Mouse (Mus musculus) lung, embryonic 15.5 days (tissue): ENCODE data around the gene Malrd1. TPM values are rescaled to one million over a fixed set of nuclear protein-coding genes. Genes with fewer than 3 reads are reported as not detected.
A peak's percentile ranks its signal among the peaks of the same experiment; 100 is the strongest.

Experiments
- ATAC-seq: fragments of 200-750 bp; cut with Nextera tagmentation; 2 replicates; pipeline ENCODE4 v1.8.0; 2017; ENCODE audit warnings: moderate number of reproducible peaks, borderline replicate concordance; ENCODE audit not compliant: low FRiP score, low TSS enrichment; ENCODE audit errors: extremely low read depth
- H3K27ac ChIP-seq: fragments of 300-500 bp; sonication (generic); 2 replicates; pipeline ENCODE4 v1.5.1; 2015; ENCODE audit warnings: moderate library complexity, mild to moderate bottlenecking, inconsistent platforms
- H3K27me3 ChIP-seq: fragments of 300-500 bp; sonication (generic); 2 replicates; pipeline ENCODE4 v1.6.1; 2015; ENCODE audit warnings: inconsistent platforms
- H3K36me3 ChIP-seq: fragments of 300-500 bp; sonication (generic); 2 replicates; pipeline ENCODE4 v1.6.1; 2015; ENCODE audit warnings: inconsistent platforms
- H3K4me1 ChIP-seq: fragments of 300-500 bp; sonication (generic); 2 replicates; pipeline ENCODE4 v1.6.1; 2015; ENCODE audit warnings: inconsistent platforms
- H3K4me2 ChIP-seq: fragments of 300-500 bp; sonication (generic); 2 replicates; pipeline ENCODE4 v1.6.1; 2015; ENCODE audit warnings: inconsistent platforms, mild to moderate bottlenecking, moderate library complexity
- H3K4me3 ChIP-seq: fragments of 300-500 bp; sonication (generic); 2 replicates; pipeline ENCODE4 v1.5.1; 2015; ENCODE audit warnings: mild to moderate bottlenecking, inconsistent platforms
- H3K9ac ChIP-seq: fragments of 300-500 bp; sonication (generic); 2 replicates; pipeline ENCODE4 v1.6.1; 2015; ENCODE audit warnings: inconsistent platforms
- H3K9me3 ChIP-seq: fragments of 300-500 bp; sonication (generic); 2 replicates; pipeline ENCODE4 v1.6.1; 2016; ENCODE audit warnings: inconsistent platforms
- WGBS: fragments of 180-500 bp; shearing (Covaris S2); methylation state at CpG from one replicate; pipeline ENCODE4 v1.1.7; 2015; 5-methylcytosine and 5-hydroxymethylcytosine counted together
- polyA plus RNA-seq: library from polyadenylated mRNA; unstranded; fragments of >200 nt; fragmentation: Nextera tagmentation; extraction: Ambion mirVana; gene quantifications from 2 replicates; pipeline ENCODE4 v1.2.1, GENCODE M21; 2015

Malrd1 gene
- polyA plus RNA-seq, 1 experiment from 2014 or later: not detected

- Histone ChIP-seq H3K27ac (no peak overlapping the region), H3K27me3 (no peaks in the 10 kb centered on the region), H3K9me3 (no peaks in the 10 kb centered on the region), H3K4me3 (no peak overlapping the region), H3K36me3 (no peaks in the 10 kb centered on the region), H3K9ac (no peak overlapping the region), H3K4me2 (no peak overlapping the region), H3K4me1 (no peaks in the 10 kb centered on the region)
- WGBS: 82% methylated on average over 1 of the region's 1 CpGs
- no peak for ATAC-seq
Observed at GRCm38 (mm10) chr2:16228187-16228832, 702.0 kb downstream of the Malrd1 start.

- Histone ChIP-seq H3K36me3 (no peaks in the 10 kb centered on the region), H3K27me3 (no peaks in the 10 kb centered on the region), H3K4me3 (no peak overlapping the region), H3K27ac (no peak overlapping the region), H3K4me2 (no peak overlapping the region), H3K9ac (no peak overlapping the region), H3K4me1 (no peaks in the 10 kb centered on the region), H3K9me3 (no peaks in the 10 kb centered on the region)
- ATAC-seq: no peak
- WGBS: 60% methylated on average over 1 of the region's 1 CpGs
Observed at GRCm38 (mm10) chr2:16240861-16241260, 714.6 kb downstream of the Malrd1 start.

- WGBS: 48% methylated on average over 2 of the region's 2 CpGs
- Histone ChIP-seq H3K4me2 (no peak overlapping the region), H3K4me3 (no peak overlapping the region), H3K36me3 (no peaks in the 10 kb centered on the region), H3K27ac (peak overlapping the region; percentile 50; the same call in 1 of the 2 replicates), H3K9me3 (no peaks in the 10 kb centered on the region), H3K27me3 (no peaks in the 10 kb centered on the region), H3K9ac (no peak overlapping the region), H3K4me1 (no peaks in the 10 kb centered on the region)
- peak; percentile 75; the same call in 1 of the 2 replicates for ATAC-seq
Observed at GRCm38 (mm10) chr2:16243097-16243496, 716.8 kb downstream of the Malrd1 start.

- H3K27ac ChIP-seq: no peak overlapping the region
- WGBS: 43% methylated on average over 3 of the region's 3 CpGs
- no peaks in the 10 kb centered on the region for H3K9me3 ChIP-seq
- H3K4me1 ChIP-seq: no peaks in the 10 kb centered on the region
- no peaks in the 10 kb centered on the region for H3K36me3 ChIP-seq
- ATAC-seq: no peak
- no peaks in the 10 kb centered on the region for H3K27me3 ChIP-seq
- no peak overlapping the region for H3K4me3 ChIP-seq
- H3K4me2 ChIP-seq: no peak overlapping the region
- no peak overlapping the region for H3K9ac ChIP-seq
Observed at GRCm38 (mm10) chr2:16248861-16249260, 722.6 kb downstream of the Malrd1 start.

- no peaks in the 10 kb centered on the region for H3K27me3 ChIP-seq
- H3K4me2 ChIP-seq: no peak overlapping the region
- no peak overlapping the region for H3K27ac ChIP-seq
- ATAC-seq: no peak
- H3K4me1 ChIP-seq: no peaks in the 10 kb centered on the region
- H3K4me3 ChIP-seq: no peak overlapping the region
- no peaks in the 10 kb centered on the region for H3K36me3 ChIP-seq
- no peaks in the 10 kb centered on the region for H3K9me3 ChIP-seq
- no peak overlapping the region for H3K9ac ChIP-seq
- 63% methylated on average over 1 of the region's 1 CpGs for WGBS
Observed at GRCm38 (mm10) chr2:16252274-16252673, 726.0 kb downstream of the Malrd1 start.
